Mouse (Mus musculus) embryonic fibroblast, embryonic 13.5 days (primary cell): ENCODE measurements at regions not wholly inside any gene's neighbourhood (a gene's known extent, or its start where the extent isn't known, plus 50 kb on each side); places are given as distances from the start of the nearest gene placed in this dataset.

Source experiments
- CTCF ChIP-seq: IDR thresholded peaks from 2 replicates; pipeline ENCODE4 v1.5.1; 2011; ENCODE audit warnings: mild to moderate bottlenecking, control low read depth, low read length, moderate library complexity, borderline replicate concordance; ENCODE audit not compliant: insufficient read depth
- POLR2A ChIP-seq: IDR thresholded peaks from 2 replicates; pipeline ENCODE4 v1.6.1; 2011; ENCODE audit warnings: low read depth, mild to moderate bottlenecking, control low read depth, low read length, moderate library complexity

GRCm38 (mm10) chr15:67686140-67686539, 1185.4 kb upstream of the Lrrc6 start:
- no peak for TF ChIP-seq CTCF
- no peak for TF ChIP-seq POLR2A
